Mouse (Mus musculus): ENCODE data around the gene Uhrf2.

Gene Uhrf2

DNA sequence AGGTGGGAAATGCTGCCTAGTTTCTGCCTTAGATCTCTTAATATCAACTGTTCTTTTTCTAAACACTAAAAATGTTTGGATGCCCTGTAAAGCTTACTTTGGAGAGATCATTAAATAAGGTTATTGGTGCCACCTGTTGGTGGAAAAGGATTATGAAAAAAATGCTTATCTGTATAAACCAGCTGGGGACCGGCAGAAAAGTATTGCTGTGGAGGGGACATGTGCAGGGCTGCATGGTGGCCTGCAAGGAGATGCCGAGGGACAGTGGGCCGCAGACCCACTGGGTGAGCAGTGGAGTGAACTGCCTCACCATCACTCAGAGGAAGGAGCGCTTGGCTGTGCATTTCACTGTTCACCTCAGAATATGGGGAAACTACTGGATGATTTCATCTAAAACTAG is 97.9 kb downstream of the Uhrf2 start:
- DNase-seq = no peak

DNA sequence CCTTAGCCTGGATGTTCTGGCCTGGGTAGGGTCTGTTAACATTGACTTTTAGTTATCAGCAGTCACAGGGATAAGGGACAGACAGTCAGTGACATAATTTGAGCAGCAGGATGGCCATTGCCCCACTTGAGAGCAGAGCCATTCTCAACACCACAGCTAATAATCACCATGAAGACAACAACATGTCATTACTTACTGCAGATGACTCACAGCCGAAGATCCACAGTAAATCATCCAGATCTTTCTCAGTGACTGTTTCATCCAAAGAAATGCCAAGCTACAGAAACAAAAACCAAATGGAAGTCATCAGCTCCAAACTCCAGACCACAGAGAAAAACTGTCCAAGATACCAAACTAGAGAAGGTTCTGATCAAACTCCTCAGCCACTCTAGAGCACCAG is 106.0 kb downstream of the Uhrf2 start:
- no peak for DNase-seq
